Mouse (Mus musculus) liver, adult 2 months (tissue): ENCODE data around the gene Gm10273. TPM values are rescaled to one million over a fixed set of nuclear protein-coding genes. Genes with fewer than 3 reads are reported as not detected.

Experiments used
- DNase-seq: peaks from one replicate; pipeline ENCODE4 v3.0.0-alpha.2; 2011; ENCODE audit warnings: low read depth, low spot score; ENCODE audit errors: extremely low read depth
- H3K27ac ChIP-seq: fragments of 200-500 bp; replicated peaks from 2 replicates; pipeline ENCODE4 v1.5.1; 2012; ENCODE audit warnings: low read depth, mild to moderate bottlenecking, control low read depth, inconsistent platforms, low read length; ENCODE audit not compliant: insufficient read depth
- H3K27me3 ChIP-seq: fragments of 200-500 bp; 2 replicates; pipeline ENCODE4 v1.6.1; 2012; ENCODE audit warnings: mild to moderate bottlenecking, moderate library complexity, low read length, inconsistent platforms; ENCODE audit not compliant: control insufficient read depth, insufficient read depth
- H3K36me3 ChIP-seq: fragments of 200-500 bp; 2 replicates; pipeline ENCODE4 v1.6.1; 2012; ENCODE audit warnings: low read length, inconsistent platforms; ENCODE audit not compliant: control insufficient read depth, insufficient read depth
- H3K4me1 ChIP-seq: fragments of 200-500 bp; 2 replicates; pipeline ENCODE4 v1.6.1; 2011; ENCODE audit warnings: low read length; ENCODE audit not compliant: control insufficient read depth, insufficient read depth
- H3K4me3 ChIP-seq: fragments of 200-500 bp; 2 replicates; pipeline ENCODE4 v1.5.1; 2011; ENCODE audit warnings: low read depth, mild to moderate bottlenecking, control low read depth, low read length, moderate library complexity; ENCODE audit not compliant: insufficient read depth
- H3K79me2 ChIP-seq: fragments of 200-500 bp; 2 replicates; pipeline ENCODE4 v1.6.1; 2012; ENCODE audit warnings: inconsistent platforms, mild to moderate bottlenecking, low read length, moderate library complexity; ENCODE audit not compliant: control insufficient read depth, insufficient read depth
- H3K9ac ChIP-seq: fragments of 200-500 bp; 2 replicates; pipeline ENCODE4 v1.6.1; 2012; ENCODE audit warnings: low read depth, mild to moderate bottlenecking, control low read depth, inconsistent platforms, low read length
- CTCF ChIP-seq: fragments of 200-500 bp; IDR thresholded peaks from 2 replicates; pipeline ENCODE4 v1.5.1; 2011; ENCODE audit warnings: low read depth, low read length, control low read depth
- POLR2A ChIP-seq: fragments of 200-500 bp; IDR thresholded peaks from 2 replicates; pipeline ENCODE4 v1.6.1; 2011; ENCODE audit warnings: low read length, control low read depth; ENCODE audit not compliant: insufficient read depth; ENCODE audit errors: extremely low read depth
- WGBS: fragments of 180-500 bp; shearing (Covaris S2); methylation state at CpG from one replicate; pipeline ENCODE4 v1.1.7; 2018; 5-methylcytosine and 5-hydroxymethylcytosine counted together
- polyA plus RNA-seq: library from polyadenylated mRNA; depleted of rRNA; stranded (reverse); fragments of >200 nt; gene quantifications from 2 replicates; pipeline ENCODE4 v1.2.3, GENCODE M21; 2012
- total RNA-seq: library from RNA; depleted of rRNA; stranded (reverse); fragments of >200 nt; gene quantifications from 2 replicates; pipeline ENCODE4 v1.2.3, GENCODE M21; 2014

Gene Gm10273
- total and polyA plus RNA-seq, 2 experiments, result 3.8 to 7.0 TPM

DNA sequence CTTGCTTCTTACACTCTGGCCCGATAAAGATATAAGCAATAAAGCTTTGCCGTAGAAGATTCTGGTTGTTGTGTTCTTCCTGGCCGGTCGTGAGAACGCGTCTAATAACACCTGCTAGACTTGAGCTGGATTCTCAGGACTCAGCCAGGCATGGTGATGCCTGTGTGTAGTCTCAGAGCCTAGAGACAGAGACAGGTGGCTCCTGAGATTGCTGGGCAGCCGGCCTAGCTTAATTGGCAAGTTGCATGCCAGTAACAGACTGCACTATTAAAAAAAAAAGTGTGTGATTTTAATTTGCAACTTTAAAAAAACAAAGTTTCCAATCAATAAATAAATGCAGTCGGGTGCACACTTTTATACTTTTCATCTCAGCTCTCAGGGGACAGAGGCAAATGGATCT lies 8.5 kb upstream of the Gm10273 start:
- no peak overlapping the region for H3K4me3 ChIP-seq
- WGBS, result 94% methylated on average over 8 of the region's 8 CpGs
- H3K27ac ChIP-seq, result no peak overlapping the region
- TF ChIP-seq CTCF (no peak), POLR2A (no peak)
- no peaks in the 10 kb centered on the region for H3K27me3 ChIP-seq
- H3K4me1 ChIP-seq, result no peaks in the 10 kb centered on the region
- no peak for DNase-seq
- H3K9ac ChIP-seq, result no peak overlapping the region
- H3K79me2 ChIP-seq, result no peaks in the 10 kb centered on the region
- H3K36me3 ChIP-seq, result no peaks in the 10 kb centered on the region

DNA sequence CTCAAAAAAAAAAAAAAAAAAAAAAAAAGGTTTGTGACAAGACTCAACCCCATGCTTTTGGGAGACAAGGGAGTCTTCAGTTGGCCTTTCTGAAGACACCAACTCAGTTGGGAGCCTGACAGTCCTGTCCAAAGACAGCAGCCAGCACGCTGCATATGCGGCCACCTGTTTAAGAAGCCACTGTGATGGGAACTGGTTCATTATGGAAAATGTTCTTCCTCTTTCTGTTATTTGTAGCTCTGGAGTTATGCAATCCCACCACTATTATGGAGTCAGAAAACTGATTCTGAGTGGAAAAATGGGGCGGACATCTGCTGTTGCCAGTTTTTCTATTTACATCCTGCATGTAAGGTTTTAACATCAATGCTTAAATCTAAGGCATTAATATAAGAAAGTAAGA lies 5.8 kb upstream of the Gm10273 start:
- Histone ChIP-seq H3K79me2 (no peaks in the 10 kb centered on the region), H3K4me1 (no peaks in the 10 kb centered on the region), H3K36me3 (no peaks in the 10 kb centered on the region), H3K4me3 (no peak overlapping the region), H3K9ac (no peak overlapping the region), H3K27me3 (no peaks in the 10 kb centered on the region), H3K27ac (no peak overlapping the region)
- no peak for TF ChIP-seq CTCF
- no peak for TF ChIP-seq POLR2A
- no peak for DNase-seq
- 96% methylated on average over 3 of the region's 3 CpGs for WGBS

DNA sequence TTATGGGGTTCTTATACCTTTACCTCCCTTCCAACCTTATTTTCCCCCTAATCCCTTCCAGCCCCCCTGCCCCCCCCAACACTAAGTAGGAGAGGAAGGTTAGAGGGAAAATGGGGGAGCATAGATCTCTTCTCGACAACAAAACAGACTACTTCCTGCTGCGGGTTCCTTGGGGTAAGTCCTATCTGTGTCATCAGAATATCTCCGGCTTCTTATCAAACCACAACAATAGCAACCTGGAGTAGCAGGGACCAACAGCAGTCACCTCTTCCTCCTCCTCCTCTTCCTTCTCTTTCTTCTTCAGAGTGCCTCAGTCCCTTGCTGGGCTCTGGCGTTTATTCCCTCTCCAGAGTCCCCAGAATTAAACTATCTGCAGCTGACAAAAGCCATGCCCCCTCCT lies 3.5 kb upstream of the Gm10273 start:
- H3K9ac ChIP-seq, result no peak overlapping the region
- no peaks in the 10 kb centered on the region for H3K36me3 ChIP-seq
- H3K27me3 ChIP-seq, result no peaks in the 10 kb centered on the region
- H3K4me3 ChIP-seq, result no peak overlapping the region
- WGBS, result 43% methylated on average over 4 of the region's 4 CpGs
- no peak overlapping the region for H3K27ac ChIP-seq
- no peaks in the 10 kb centered on the region for H3K79me2 ChIP-seq
- no peaks in the 10 kb centered on the region for H3K4me1 ChIP-seq
- DNase-seq, result no peak
- TF ChIP-seq CTCF, result no peak
- TF ChIP-seq POLR2A, result no peak

DNA sequence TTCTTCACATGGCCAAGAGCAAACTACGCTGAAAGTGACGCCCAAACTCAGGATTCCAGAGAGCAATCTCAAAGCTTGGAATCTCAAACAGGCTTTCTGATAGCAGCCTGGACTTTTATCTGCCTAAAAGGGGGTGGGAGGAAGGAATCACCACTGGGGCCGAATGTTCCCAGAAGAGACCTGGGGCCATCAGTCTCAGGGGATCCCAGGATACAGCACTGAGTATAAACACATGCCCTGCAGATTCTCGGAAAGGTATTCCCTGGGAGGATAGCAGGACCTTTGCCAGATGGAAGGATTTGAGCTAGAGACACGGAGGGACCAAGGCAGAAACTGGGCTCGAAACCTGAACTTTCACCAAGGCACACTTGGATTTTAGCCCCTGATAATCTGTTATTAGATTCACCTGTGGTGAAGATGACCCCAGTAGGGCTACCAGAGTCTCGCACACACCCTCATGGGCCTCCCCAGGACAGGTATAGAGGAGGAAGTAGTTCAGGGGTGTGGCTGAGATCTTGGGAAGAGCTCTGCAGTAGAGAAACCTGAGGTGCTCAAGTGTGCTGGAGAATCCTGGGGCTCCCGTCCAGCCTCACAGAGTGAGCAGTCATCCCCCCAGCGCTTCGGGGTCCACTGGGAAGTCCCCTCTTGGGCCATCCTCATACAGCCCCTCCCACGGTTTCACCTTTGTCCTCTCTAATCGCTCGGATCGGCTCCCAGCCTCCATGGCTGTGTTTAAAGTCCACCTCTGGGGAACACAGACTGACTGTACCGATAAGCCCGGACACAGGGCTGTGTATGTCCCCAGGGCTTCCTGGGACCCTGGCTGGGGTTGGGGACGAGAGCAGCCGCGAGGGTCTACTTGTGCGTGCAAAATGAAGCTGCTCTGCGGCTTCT lies 7.7 kb downstream of the Gm10273 start, which contains the start of gene Pla2g12b:
Gene Pla2g12b (plus strand): TSS at position 762 of the 894 bp plus-strand sequence.
- peak; percentile 83 for DNase-seq
- 17% methylated on average over 21 of the region's 21 CpGs for WGBS
- H3K27ac ChIP-seq, result peak within 1 kb of the TSS; percentile 98
- TF ChIP-seq POLR2A, result peak; percentile 45; the same call in 1 of the 2 replicates
- TF ChIP-seq CTCF, result no peak
- no peaks in the 10 kb centered on the region for H3K27me3 ChIP-seq
- H3K9ac ChIP-seq, result peak within 1 kb of the TSS; percentile 84
- no peaks in the 10 kb centered on the region for H3K36me3 ChIP-seq
- H3K4me3 ChIP-seq, result peak within 1 kb of the TSS; percentile 88
- H3K4me1 ChIP-seq, result peaks cover 9% of the 10 kb centered on the region
- peaks cover 21% of the 10 kb centered on the region; the same call in 1 of the 2 replicates for H3K79me2 ChIP-seq

DNA sequence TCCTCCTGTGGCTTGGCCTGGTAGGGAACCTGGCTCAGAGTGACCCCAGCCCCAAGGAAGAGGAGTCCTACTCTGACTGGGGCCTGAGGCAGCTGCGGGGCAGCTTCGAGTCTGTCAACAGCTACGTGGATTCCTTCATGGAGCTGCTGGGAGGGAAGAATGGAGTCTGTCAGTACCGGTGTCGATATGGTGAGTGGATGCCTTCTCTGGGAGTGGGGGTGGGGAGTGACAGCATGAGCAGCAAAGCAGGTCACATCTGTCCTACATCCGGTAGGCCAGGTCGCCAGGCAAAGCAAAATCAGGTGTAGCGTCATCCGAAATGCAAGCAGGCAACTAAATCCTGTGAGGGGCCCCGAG lies 8.3 kb downstream of the Gm10273 start:
- WGBS, result 24% methylated on average over 10 of the region's 10 CpGs
- H3K4me3 ChIP-seq, result peak overlapping the region; percentile 88
- H3K27ac ChIP-seq, result peak overlapping the region; percentile 98

DNA sequence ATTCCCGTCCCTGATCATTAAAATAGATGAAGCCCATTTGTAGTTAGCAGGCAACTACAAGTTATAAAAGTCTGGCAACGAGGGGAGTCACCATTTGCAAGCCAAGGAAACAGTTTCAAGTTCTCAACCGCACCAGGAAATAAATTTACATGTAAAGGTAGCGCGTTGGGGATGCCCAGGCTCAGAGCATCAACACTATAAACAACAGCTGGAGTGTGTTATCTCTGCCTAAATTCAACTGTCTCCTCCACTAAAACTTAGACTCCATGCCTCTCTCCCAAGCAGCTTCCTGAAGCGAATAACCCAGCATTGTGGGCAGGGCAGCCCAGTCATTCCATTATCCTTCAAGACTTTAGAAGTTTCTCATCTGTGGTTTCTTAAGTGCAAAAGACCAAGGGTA lies 13.1 kb downstream of the Gm10273 start:
- H3K4me3 ChIP-seq, result no peak overlapping the region
- H3K27ac ChIP-seq, result no peak overlapping the region
- DNase-seq, result no peak
- H3K36me3 ChIP-seq, result peaks cover 8% of the 10 kb centered on the region; the same call in 1 of the 2 replicates
- H3K9ac ChIP-seq, result no peak overlapping the region
- TF ChIP-seq CTCF, result no peak
- no peak for TF ChIP-seq POLR2A
- H3K79me2 ChIP-seq, result peaks cover 21% of the 10 kb centered on the region; the same call in 1 of the 2 replicates
- H3K4me1 ChIP-seq, result peaks cover 5% of the 10 kb centered on the region
- 80% methylated on average over 6 of the region's 6 CpGs for WGBS
- no peaks in the 10 kb centered on the region for H3K27me3 ChIP-seq

More for the DNA sequence above, 8.3 kb downstream of the Gm10273 start:
- no peaks in the 10 kb centered on the region for H3K27me3 ChIP-seq
- peak; percentile 62 for DNase-seq
- H3K4me1 ChIP-seq, result peaks cover 9% of the 10 kb centered on the region
- no peak for TF ChIP-seq POLR2A
- TF ChIP-seq CTCF, result no peak
- no peaks in the 10 kb centered on the region for H3K36me3 ChIP-seq
- H3K9ac ChIP-seq, result peak overlapping the region; percentile 84
- peaks cover 21% of the 10 kb centered on the region; the same call in 1 of the 2 replicates for H3K79me2 ChIP-seq
